Mouse (Mus musculus) liver, adult 2 months (tissue): ENCODE data around the gene Pip5k1b.

ENCODE experiments used
- CTCF ChIP-seq: fragments of 200-500 bp; IDR thresholded peaks from 2 replicates; pipeline ENCODE4 v1.5.1; 2011; ENCODE audit warnings: low read depth, low read length, control low read depth
- POLR2A ChIP-seq: fragments of 200-500 bp; IDR thresholded peaks from 2 replicates; pipeline ENCODE4 v1.6.1; 2011; ENCODE audit warnings: low read length, control low read depth; ENCODE audit not compliant: insufficient read depth; ENCODE audit errors: extremely low read depth

DNA sequence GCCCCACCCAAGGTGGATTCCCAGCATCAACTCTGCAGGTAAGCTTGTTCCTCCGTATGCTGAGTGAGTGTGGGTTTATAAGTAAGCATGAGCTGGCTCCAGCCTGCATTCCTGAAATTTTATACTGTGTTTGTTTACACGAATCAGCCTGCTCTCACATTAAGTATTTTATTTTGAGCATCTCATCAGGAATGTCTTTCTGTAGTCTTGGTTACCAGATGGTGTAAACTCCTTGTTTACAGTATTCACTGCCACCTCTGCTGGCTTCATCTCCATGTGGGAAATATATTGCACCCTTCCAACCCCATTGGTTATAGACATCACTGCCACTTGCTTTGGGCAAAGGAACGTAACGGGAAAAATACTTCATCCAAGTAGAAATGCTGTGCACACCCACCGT is 262.1 kb downstream of the Pip5k1b start:
- TF ChIP-seq POLR2A (no peak), CTCF (no peak)
